Mouse (Mus musculus): Measurements from ENCODE around the gene Olfr307.

DNA sequence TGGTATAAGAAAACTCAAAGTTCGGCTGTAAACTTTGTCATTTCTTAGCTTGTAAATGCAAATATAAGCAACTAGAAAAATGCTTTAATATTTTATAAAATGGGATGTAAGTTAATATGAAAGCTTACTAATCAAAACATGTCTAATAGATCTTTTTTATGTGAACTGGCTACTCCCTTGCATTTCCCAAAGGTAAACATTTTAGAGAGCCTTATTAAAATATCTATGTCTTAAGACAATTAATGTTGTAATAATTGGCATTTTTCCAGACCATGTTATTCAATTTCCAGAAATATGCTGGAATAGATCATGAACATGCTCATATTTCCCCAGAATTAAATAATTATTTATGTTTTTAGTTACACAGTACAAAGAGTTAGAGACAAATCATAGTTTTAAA, at the start of gene Olfr307:
- no peak for TF ChIP-seq POLR2A (IDR thresholded peaks at IDR 0.05; ENCODE audit: borderline replicate concordance, control insufficient read depth, low read depth, low read length)
- no peak for TF ChIP-seq CTCF (IDR thresholded peaks at IDR 0.05; ENCODE audit: control insufficient read depth, insufficient read depth, low read length)

All from bone marrow, adult 2 months (tissue).